Mouse (Mus musculus): ENCODE measurements at regions not wholly inside any gene's neighbourhood (a gene's known extent, or its start where the extent isn't known, plus 50 kb on each side); places are given as distances from the start of the nearest gene placed in this dataset.
A peak's percentile ranks its signal among the peaks of the same experiment; 100 is the strongest.
"Not testable (repeated sequence)": the region's sequence is repeated elsewhere in the genome, so short reads cannot be mapped to it uniquely, and the experiment has no call there.

DNA sequence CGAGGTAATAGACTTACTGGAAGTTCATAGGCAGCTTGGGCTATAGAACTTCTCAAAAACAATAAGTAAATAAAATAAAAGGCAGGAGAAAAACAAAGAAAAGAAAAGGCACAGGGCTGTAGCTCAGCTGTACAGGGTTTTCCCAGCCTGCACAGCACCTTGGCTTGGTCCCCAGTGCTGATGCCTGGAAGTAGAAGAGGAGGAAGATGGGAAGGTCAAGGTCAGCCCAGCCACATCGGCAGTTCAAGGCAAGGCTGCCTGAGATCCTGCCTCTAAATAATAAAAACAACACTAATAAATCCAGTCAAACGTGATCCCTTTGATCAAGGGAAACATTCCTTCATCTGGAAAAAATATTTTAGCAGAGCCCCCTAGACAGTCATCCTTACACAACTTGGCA, 103.1 kb downstream of the Cenpf start:
- no peak for DNase-seq (ENCODE audit: low read depth, low spot score)

- no peak for DNase-seq (ENCODE audit: low read depth, low spot score)
These were observed 106.5 kb downstream of the Cenpf start for GRCm38 (mm10) chr1:189581427-189581826.

DNA sequence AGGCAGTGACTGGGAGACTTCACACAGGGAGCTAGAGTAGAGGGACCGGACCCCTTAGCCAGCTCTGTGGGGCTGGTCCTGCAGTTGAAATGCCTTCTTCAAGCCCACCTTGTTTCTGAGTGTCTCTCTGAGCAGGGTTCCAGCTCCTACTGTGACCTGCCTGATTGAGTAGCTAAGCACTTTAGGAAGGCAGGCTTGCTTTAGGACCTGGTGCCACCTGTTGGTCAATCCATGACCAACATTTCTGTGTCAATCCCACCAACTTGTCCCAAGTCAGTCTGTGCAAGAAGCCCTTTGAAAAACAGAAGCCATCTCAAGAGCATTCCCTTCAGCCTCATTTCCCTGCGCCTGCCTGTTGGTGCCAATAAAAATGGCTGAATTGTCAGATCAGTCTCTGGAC, 108.5 kb downstream of the Cenpf start:
- peak; percentile 62 for DNase-seq (ENCODE audit: low read depth, low spot score)

DNA sequence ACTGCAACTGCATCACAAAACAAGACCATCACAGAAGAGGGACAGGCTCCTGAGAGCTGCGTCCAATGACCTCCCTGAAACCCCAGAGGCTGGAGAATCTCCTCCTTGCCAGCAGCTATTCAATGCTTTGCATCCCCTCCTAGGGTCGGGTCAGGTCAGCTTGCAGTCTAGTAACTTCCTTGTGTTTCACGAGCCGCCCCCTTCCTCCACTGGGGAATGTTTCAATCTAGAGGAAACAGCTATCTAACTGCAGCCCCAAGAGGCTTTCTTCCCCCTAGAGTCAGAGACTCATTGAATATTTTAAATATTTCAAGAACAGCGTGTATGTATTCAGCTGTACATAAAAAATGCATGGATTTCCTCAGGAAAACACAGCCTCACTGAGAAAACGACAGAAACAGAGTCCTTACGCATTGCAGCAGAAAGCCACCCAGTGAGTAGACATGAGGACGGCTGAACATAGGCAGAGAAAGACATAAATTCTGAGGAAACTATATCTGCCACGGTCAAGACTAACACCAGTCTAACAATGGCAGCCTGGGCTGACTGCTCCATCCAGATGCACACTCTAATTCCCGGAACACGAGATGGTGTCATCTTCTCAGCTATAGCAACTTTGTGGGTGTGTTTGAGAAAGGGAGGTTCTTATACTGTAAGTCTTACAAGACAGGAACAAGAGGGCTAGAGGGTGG, 111.4 kb downstream of the Cenpf start:
- DNase-seq (ENCODE audit: low read depth, low spot score), result no peak

DNA sequence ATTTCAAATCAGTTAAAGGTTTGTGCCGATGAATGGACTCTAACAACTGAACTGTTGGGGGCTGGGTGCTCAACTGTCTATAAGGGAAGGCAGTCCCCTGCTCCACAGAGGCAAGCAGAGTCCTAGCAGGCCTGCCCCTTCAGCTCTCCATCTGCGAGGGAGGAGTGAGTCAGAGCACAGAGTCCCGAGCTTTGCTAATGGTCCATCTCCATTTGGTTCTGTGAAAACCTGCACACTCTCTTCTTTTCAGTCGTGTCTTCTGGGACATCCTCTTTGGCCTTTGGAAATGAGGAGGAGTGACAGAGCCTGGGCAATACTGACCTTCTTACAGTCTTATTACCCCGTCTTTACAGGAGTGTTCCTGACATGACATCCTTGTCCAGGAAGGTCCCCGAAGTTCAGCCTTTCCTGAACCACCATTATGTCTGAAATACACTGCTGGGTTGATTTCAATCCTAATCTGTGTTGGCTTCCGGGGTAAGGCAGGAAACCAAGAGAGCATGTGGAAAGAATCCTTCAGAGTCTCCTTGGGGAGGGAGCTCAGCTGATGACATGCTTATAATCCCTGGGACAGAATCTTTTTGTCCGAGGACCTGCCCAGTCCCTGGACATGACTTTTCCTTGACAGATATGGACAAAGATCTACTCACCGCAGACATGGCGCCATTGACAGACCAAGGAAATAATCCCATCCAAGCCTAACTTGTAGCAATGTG, 112.2 kb downstream of the Cenpf start:
- no peak for DNase-seq (ENCODE audit: low read depth, low spot score)

DNA sequence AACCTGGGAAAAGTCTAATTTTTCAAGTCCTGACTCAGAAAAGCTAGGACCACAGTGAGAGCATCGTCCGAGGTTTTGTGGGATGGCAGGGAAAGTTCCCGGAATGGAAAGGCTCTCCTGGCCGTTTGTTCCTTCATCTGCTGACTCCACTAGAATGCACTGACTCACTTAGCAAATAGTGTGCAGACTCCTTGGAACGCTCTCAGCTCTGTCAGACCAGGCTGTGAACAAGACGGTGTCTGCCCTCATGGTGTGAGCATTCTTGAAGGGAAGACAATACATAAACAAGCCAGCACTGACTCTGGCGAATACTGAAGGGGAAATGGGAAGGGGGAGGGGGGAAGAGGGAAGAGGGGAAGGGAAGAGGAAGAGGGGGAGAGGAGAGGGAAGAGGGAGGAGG, 121.4 kb downstream of the Cenpf start:
- DNase-seq (ENCODE audit: low read depth, low spot score), result no peak

DNA sequence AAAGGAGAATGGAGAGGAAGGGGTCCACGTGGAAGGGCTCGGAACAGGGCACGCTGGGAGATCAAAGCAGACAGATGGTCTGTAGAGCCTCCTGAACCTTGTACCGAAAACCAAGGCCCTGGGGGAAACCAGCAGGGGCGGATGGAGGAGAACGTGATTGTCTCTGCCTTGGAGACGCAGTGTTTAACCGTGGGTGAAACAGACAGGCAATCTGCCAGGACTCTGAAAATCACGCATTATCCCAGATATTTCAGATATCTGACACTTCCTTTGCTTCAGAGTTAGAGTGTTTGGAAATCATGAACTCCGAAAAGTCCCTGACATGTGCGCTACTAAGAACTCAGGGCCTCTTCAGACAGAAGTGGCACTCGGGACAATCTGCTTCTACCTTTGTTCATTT, 126.1 kb downstream of the Cenpf start:
- DNase-seq (ENCODE audit: low read depth, low spot score), result no peak

- DNase-seq (ENCODE audit: low read depth, low spot score), result no peak
These were observed 127.3 kb downstream of the Cenpf start for GRCm38 (mm10) chr1:189560576-189560975.

DNA sequence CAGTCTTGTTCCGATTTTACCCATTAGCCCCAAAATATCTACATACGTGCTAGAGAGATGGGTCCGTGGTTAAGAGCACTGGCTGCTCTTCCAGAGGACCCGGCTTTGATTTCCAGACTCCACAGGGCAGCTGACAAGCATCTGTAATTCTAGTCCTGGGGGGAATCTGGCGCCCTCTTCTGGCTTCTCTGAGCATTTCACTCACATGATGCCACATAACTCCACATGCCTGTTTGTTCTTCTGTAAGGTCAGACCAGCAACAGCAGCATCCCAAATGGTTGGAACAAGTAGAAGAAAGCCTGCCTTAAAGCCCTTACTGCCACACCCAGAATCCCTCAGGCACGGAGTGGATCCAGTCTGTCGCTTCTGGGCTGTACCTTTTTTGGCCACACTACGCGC, 137.0 kb downstream of the Cenpf start:
- DNase-seq (ENCODE audit: low read depth, low spot score), result no peak

- no peak for DNase-seq (ENCODE audit: low read depth, low spot score)
These were observed 130.8 kb upstream of the Kcnk2 start for GRCm38 (mm10) chr1:189532834-189533233.

GRCm38 (mm10) chr1:189526329-189526728, 124.3 kb upstream of the Kcnk2 start:
- no peak for DNase-seq (ENCODE audit: low read depth, low spot score)

- no peak for DNase-seq (ENCODE audit: low read depth, low spot score)
These were observed 113.4 kb upstream of the Kcnk2 start for GRCm38 (mm10) chr1:189515476-189515875.

- no peak for DNase-seq (ENCODE audit: low read depth, low spot score)
These were observed 111.3 kb upstream of the Kcnk2 start for GRCm38 (mm10) chr1:189513358-189513757.

DNA sequence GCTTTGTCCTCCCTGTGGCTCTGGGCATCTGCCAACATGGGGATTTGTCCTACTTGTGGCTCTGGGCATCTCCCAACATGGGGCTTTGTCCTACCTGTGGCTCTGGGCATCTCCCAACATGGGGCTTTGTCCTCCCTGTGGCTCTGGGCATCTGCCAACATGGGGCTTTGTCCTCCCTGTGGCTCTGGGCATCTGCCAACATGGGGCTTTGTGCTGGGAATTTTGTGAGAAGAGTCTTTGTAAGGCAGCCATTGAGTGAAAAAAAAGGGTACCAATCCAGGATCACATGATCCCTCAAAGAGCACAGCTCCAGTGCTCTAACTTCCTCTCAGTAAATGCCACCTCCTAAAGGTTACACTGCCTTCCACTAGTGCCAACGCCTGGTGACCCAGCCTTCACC, 105.2 kb upstream of the Kcnk2 start:
- not testable (repeated sequence) for DNase-seq (ENCODE audit: low read depth, low spot score)

- DNase-seq (ENCODE audit: low read depth, low spot score), result no peak
These were observed 97.6 kb upstream of the Kcnk2 start for GRCm38 (mm10) chr1:189499703-189500102.

DNA sequence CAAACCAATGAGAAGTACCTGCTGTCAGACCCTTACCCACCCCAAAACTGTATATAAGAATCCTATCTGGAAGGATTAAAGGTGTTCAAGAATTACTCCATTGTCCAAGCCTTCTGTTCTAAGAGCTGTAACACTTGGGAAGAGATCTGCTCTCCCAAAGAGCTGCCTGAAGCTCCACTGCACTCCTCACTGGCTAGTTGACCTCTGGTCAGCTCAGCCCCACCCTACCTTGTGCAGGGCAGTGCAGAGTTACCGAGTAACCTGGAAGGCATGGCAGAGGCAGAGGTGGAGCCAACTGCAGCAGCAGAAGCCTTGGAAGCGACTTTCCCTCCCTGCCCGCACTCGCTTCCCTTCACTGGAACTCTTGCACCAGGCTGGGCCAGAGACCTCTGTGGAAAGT, 97.1 kb upstream of the Kcnk2 start:
- no peak for DNase-seq (ENCODE audit: low read depth, low spot score)

DNA sequence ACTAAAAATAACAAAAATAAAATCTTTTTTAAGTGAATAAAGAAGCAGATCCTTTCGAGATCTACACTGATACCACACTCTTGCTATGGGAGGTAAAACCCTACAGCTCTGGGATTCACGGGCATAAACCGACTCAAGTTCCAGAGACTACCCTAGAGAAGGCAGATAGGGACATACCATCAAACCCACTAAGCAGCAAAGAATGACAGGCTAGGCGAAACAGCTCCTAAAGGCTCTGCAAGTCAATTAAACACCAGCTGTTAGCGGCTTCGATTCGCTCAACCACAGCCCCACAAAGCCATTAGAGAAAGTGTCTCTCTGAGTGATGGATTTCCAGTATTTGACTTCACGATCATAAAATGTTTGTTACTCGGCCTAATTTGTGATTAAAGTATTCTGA, 95.0 kb upstream of the Kcnk2 start:
- peak; percentile 9 for DNase-seq (ENCODE audit: low read depth, low spot score)

DNA sequence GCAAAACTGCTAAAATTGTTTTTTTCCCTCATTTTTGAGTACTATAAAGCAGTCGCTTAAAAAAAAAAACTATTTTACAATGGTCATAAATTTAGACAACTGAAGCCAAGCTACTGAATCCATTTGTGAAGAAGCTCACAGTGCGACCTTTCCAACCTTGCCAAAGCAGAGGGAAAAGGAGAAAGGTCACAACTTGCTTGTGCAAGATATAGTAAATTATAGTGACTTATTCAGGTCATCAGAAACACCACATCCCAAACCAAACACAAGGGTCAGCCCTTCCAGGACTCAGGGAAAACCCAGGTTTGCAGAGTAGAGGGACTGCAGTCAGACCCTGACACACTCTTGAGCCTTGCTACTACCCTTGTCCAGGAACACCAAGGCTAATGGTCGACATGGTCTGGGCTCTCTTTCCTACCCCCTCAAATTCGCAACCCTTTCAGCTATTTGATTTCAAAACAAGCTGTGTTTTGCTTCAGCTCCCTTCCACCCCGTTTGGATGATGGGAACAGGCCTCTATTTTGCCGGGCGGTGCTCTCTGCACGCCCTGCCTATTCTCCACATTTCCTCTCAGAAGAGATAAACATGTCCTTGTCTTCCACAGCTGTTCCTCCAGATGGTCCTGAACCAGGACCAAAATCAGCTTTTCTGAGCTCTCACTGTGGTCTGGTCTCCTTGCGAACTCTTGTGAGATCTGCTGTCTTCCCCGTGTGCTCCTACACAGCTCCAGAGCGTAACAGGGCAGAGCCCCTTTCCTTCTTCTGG, 93.5 kb upstream of the Kcnk2 start:
- no peak for DNase-seq (ENCODE audit: low read depth, low spot score)

GRCm38 (mm10) chr1:189494896-189495295, 92.8 kb upstream of the Kcnk2 start:
- no peak for DNase-seq (ENCODE audit: low read depth, low spot score)

DNA sequence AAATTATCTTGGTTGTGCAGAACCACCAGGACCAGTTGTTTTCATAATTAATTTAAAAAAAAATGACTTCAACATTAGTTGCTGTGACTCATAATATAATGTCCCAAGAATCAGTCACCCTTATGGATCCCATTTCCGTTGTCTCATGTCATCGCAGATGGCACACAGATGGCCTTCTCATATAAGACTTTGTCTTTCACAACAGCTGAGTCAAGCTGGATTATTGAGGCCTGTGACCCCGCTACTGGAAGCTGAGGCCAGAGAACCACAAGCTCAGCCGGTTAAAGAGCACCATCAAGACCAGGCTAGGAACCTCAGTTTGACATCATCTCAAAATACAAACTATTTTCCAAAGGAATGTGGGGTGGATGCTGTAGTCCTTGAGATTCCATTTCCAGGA, 83.3 kb upstream of the Kcnk2 start:
- DNase-seq (ENCODE audit: low read depth, low spot score), result no peak

- no peak for DNase-seq (ENCODE audit: low read depth, low spot score)
These were observed 81.3 kb upstream of the Kcnk2 start for GRCm38 (mm10) chr1:189483331-189483730.

GRCm38 (mm10) chr1:189478051-189478450, 76.0 kb upstream of the Kcnk2 start:
- DNase-seq (ENCODE audit: low read depth, low spot score), result no peak

GRCm38 (mm10) chr1:189476796-189477195, 74.7 kb upstream of the Kcnk2 start:
- DNase-seq (ENCODE audit: low read depth, low spot score), result no peak

All from forelimb bud, embryonic 11.5 days (tissue).